Mouse (Mus musculus): ENCODE measurements around the gene Eif2d.

DNA sequence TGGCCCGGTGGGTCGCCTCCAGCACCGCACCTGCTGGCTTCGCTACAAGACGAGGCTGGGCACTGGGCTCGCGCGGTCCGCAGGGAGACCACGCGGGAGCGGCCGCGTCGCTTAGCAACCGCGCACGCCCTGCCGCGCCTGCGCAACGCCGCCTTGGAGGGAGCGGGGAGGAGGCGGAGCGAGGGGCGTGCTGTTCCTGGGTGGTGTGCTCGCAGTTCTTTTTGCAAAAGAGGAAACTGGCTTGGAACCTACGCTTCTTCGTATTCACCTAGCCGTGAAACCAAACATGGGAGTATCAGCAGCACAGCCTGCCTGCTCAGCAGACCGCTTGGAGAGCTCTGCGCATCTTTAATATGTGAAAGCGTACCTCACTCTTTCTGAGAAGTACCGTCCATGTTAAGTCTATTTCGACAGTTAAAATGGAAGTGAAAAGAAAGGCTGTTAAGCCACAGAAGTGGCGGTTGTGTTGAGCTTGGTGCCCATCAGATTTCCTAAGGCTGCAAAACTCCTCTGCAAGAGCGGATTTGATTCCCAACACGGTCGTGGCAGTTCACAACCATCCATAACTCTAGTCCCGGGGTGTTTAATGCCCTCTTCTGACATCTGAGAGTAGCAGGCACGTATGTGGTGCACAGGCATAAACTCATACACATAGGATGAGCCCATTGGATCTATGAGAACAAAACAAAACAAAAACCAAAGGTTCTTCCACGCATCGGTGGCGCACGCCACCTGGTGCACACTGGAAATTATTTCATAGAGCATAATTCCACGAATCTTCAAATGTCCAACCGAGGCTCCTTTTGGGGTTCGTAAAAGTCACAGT is 14.6 kb upstream of the Eif2d start, which contains the start of gene Dyrk3:
- TF ChIP-seq CTCF (IDR thresholded peaks at IDR 0.05; ENCODE audit: insufficient read depth, low read depth, low read length), result no peak
- peak; percentile 56 for TF ChIP-seq POLR2A (IDR thresholded peaks at IDR 0.05; ENCODE audit: insufficient read depth, low read depth, low read length)
